Mouse (Mus musculus) neural tube, embryonic 11.5 days (tissue): Measurements from ENCODE around the gene Tnrc6a. TPM values are rescaled to one million over a fixed set of nuclear protein-coding genes. Genes with fewer than 3 reads are reported as not detected.

Experiments
- ATAC-seq: fragments of 200-750 bp; cut with Nextera tagmentation; 2 replicates; pipeline ENCODE4 v1.8.0; 2017; ENCODE audit warnings: moderate number of reproducible peaks, mild to moderate bottlenecking, moderate TSS enrichment, moderate library complexity; ENCODE audit not compliant: insufficient read depth, low FRiP score, low TSS enrichment
- DNase-seq: peaks from one replicate; pipeline ENCODE4 v3.0.0-alpha.2; 2015; ENCODE audit warnings: low spot score
- H3K27ac ChIP-seq: fragments of 300-500 bp; sonication (generic); 2 replicates; pipeline ENCODE4 v1.5.1; 2014; ENCODE audit warnings: low read depth, mild to moderate bottlenecking, low read length
- H3K27me3 ChIP-seq: fragments of 300-500 bp; sonication (generic); 2 replicates; pipeline ENCODE4 v1.6.1; 2014; ENCODE audit warnings: mild to moderate bottlenecking, low read length, mixed read lengths; ENCODE audit not compliant: control insufficient read depth, insufficient read depth
- H3K36me3 ChIP-seq: fragments of 300-500 bp; sonication (generic); 2 replicates; pipeline ENCODE4 v1.6.1; 2014; ENCODE audit warnings: mild to moderate bottlenecking, low read length, moderate library complexity, mixed read lengths; ENCODE audit not compliant: control insufficient read depth, insufficient read depth
- H3K4me1 ChIP-seq: fragments of 300-500 bp; sonication (generic); 2 replicates; pipeline ENCODE4 v1.6.1; 2014; ENCODE audit warnings: low read length, mixed read lengths; ENCODE audit not compliant: control insufficient read depth, insufficient read depth
- H3K4me2 ChIP-seq: fragments of 300-500 bp; sonication (generic); 2 replicates; pipeline ENCODE4 v1.6.1; 2014; ENCODE audit warnings: low read depth, mild to moderate bottlenecking, moderate library complexity
- H3K4me3 ChIP-seq: fragments of 300-500 bp; sonication (generic); 2 replicates; pipeline ENCODE4 v1.5.1; 2014; ENCODE audit warnings: low read depth, low read length
- H3K9ac ChIP-seq: fragments of 300-500 bp; sonication (generic); 2 replicates; pipeline ENCODE4 v1.6.1; 2014; ENCODE audit warnings: mild to moderate bottlenecking, low read length
- H3K9me3 ChIP-seq: fragments of 300-500 bp; sonication (generic); 2 replicates; pipeline ENCODE4 v1.6.1; 2016; ENCODE audit warnings: low read length; ENCODE audit not compliant: control insufficient read depth
- WGBS: fragments of 180-500 bp; shearing (Covaris S2); extraction: QIAGEN DNeasy Blood & Tissue Kit; methylation state at CpG from one replicate; pipeline ENCODE4 v1.1.7; 2014; 5-methylcytosine and 5-hydroxymethylcytosine counted together
- polyA plus RNA-seq: library from polyadenylated mRNA; unstranded; fragments of >200 nt; fragmentation: Nextera tagmentation; extraction: Ambion mirVana; gene quantifications from 2 replicates; pipeline ENCODE4 v1.2.1, GENCODE M21; 2014

Tnrc6a gene
- polyA plus RNA-seq, 1 experiment from 2014 or later = 46.2 TPM

- Histone ChIP-seq H3K9me3 (no peaks in the 10 kb centered on the region), H3K9ac (no peak overlapping the region), H3K4me3 (no peak overlapping the region), H3K27ac (no peak overlapping the region), H3K4me2 (no peak overlapping the region), H3K4me1 (no peaks in the 10 kb centered on the region), H3K27me3 (no peaks in the 10 kb centered on the region), H3K36me3 (no peaks in the 10 kb centered on the region)
- 76% methylated on average over 6 of the region's 6 CpGs for WGBS
- DNase-seq (no peak), ATAC-seq (no peak)
These were observed 116.4 kb downstream of the Tnrc6a start for GRCm38 (mm10) chr7:123240064-123240463.

DNA sequence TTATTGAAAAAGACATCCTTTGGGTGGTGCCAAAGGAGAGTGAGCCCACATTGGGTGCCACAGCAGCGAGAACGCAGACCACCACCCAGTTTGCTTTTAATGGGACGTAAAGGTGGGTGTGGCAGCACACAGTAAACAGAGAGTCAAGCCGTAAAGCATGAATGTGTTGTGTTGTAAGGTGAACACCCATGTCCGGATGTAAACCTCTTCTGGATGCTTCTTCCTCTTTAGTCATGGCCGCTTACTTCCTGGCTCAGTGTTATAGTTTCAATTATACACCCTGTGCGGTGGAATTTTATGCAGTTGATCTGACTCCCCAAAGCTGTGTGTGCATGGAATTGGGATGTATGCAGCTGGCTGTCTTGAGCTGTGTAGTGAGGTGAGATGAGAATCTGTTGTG lies 118.6 kb downstream of the Tnrc6a start:
- Histone ChIP-seq H3K9me3 (no peaks in the 10 kb centered on the region), H3K27me3 (no peaks in the 10 kb centered on the region), H3K27ac (no peak overlapping the region), H3K9ac (no peak overlapping the region), H3K4me1 (no peaks in the 10 kb centered on the region), H3K4me3 (no peak overlapping the region), H3K36me3 (no peaks in the 10 kb centered on the region), H3K4me2 (no peak overlapping the region)
- whole genome bisulfite sequencing = 84% methylated on average over 7 of the region's 7 CpGs
- no peak for DNase-seq
- no peak for ATAC-seq

- no peak overlapping the region for H3K4me2 ChIP-seq
- no peaks in the 10 kb centered on the region for H3K9me3 ChIP-seq
- H3K27ac ChIP-seq = no peak overlapping the region
- H3K36me3 ChIP-seq = no peaks in the 10 kb centered on the region
- no peak overlapping the region for H3K4me3 ChIP-seq
- no peaks in the 10 kb centered on the region for H3K27me3 ChIP-seq
- 85% methylated on average over 1 of the region's 1 CpGs for WGBS
- no peaks in the 10 kb centered on the region for H3K4me1 ChIP-seq
- ATAC-seq (no peak), DNase-seq (no peak)
- no peak overlapping the region for H3K9ac ChIP-seq
These were observed 121.1 kb downstream of the Tnrc6a start for GRCm38 (mm10) chr7:123244833-123245232.

Other genes with a start within 250 kb of the Tnrc6a start
- gene Rbbp6, start 158.2 kb upstream of the Tnrc6a start, polyA plus RNA-seq = 28.7 and 34.0 TPM in 2 replicates
- not detected in 2 replicates for gene Slc5a11, start 90.9 kb downstream of the Tnrc6a start, polyA plus RNA-seq
- 63.5 and 69.8 TPM in 2 replicates for gene Lcmt1, start 245.9 kb downstream of the Tnrc6a start, polyA plus RNA-seq
- 28.1 and 32.9 TPM in 2 replicates for gene Arhgap17, start 246.0 kb downstream of the Tnrc6a start, polyA plus RNA-seq